Mouse (Mus musculus) CH12.LX (cell line): ENCODE measurements around the gene Pigx. TPM values are rescaled to one million over a fixed set of nuclear protein-coding genes. Genes with fewer than 3 reads are reported as not detected.

ENCODE experiments used
- DNase-seq: peaks from one replicate; pipeline ENCODE4 v3.0.0-alpha.2; 2013; ENCODE audit errors: extremely low read depth
- H3K27ac ChIP-seq: 2 replicates; pipeline ENCODE4 v1.5.1; 2012; ENCODE audit warnings: low read depth, mild to moderate bottlenecking, control low read depth, moderate library complexity; ENCODE audit not compliant: insufficient read depth
- H3K27me3 ChIP-seq: replicated peaks from 2 replicates; pipeline ENCODE3; 2012; ENCODE audit warnings: inconsistent platforms
- H3K36me3 ChIP-seq, 2 experiments: replicated peaks in 1 of 2; 2 replicates each; pipeline versions ENCODE3 to v1.6.1; 2012; ENCODE audit warnings: inconsistent platforms in 1 of 2, low read length in 1 of 2, mild to moderate bottlenecking in 1 of 2, mixed read lengths in 1 of 2, moderate library complexity in 1 of 2; ENCODE audit not compliant: control insufficient read depth in 1 of 2, insufficient read depth in 1 of 2
- H3K4me1 ChIP-seq, 2 experiments: 2 replicates each; pipeline ENCODE4 v1.6.1; 2012; ENCODE audit warnings: inconsistent platforms in 1 of 2, moderate library complexity in 1 of 2; ENCODE audit not compliant: insufficient read depth in 2 of 2, control insufficient read depth in 1 of 2
- H3K4me2 ChIP-seq: 2 replicates; pipeline ENCODE4 v1.6.1; 2012; ENCODE audit warnings: low read depth, mild to moderate bottlenecking, control low read depth; ENCODE audit not compliant: poor library complexity, insufficient read depth, severe bottlenecking
- H3K4me3 ChIP-seq, 3 experiments: fragments of 150-350 bp in 1 of 3; sonication (generic) in 1 of 3; replicated peaks in 1 of 3; 2 replicates each; pipeline versions ENCODE3 to v1.5.1; 2011 to 2012; ENCODE audit warnings: low read depth in 2 of 3, low read length in 2 of 3, mild to moderate bottlenecking in 2 of 3, moderate library complexity in 2 of 3, control low read depth in 1 of 3, improper control_type of control experiment in 1 of 3, inconsistent platforms in 1 of 3, mixed read lengths in 1 of 3; ENCODE audit not compliant: poor library complexity in 1 of 3
- H3K79me2 ChIP-seq: replicated peaks from 2 replicates; pipeline ENCODE4 v1.6.1; 2012; ENCODE audit warnings: mild to moderate bottlenecking, moderate library complexity; ENCODE audit not compliant: control insufficient read depth, poor library complexity, insufficient read depth, severe bottlenecking; ENCODE audit errors: extremely low read depth
- H3K9ac ChIP-seq: 2 replicates; pipeline ENCODE4 v1.6.1; 2012; ENCODE audit warnings: low read depth, mild to moderate bottlenecking, control low read depth, moderate library complexity; ENCODE audit not compliant: insufficient read depth
- H3K9me3 ChIP-seq: replicated peaks from 2 replicates; pipeline ENCODE3; 2012; ENCODE audit warnings: low read length, inconsistent platforms, mixed read lengths
- BHLHE40 ChIP-seq: IDR thresholded peaks from 2 replicates; pipeline ENCODE4 v1.6.1; 2011; ENCODE audit warnings: mild to moderate bottlenecking, low read depth, low read length, improper control_type of control experiment
- CHD2 ChIP-seq: IDR thresholded peaks from 2 replicates; pipeline ENCODE4 v1.6.1; 2011; ENCODE audit warnings: low read length, improper control_type of control experiment
- CTCF ChIP-seq, 2 experiments: IDR thresholded peaks in 1 of 2; conservative IDR thresholded peaks in 1 of 2; 2 replicates each; pipeline ENCODE4 v1.5.1; 2011 to 2012; ENCODE audit warnings: low read depth in 2 of 2, low read length in 2 of 2, improper control_type of control experiment in 1 of 2, inconsistent platforms in 1 of 2, mild to moderate bottlenecking in 1 of 2, moderate library complexity in 1 of 2
- E2F4 ChIP-seq: IDR thresholded peaks from 2 replicates; pipeline ENCODE4 v1.6.1; 2011; ENCODE audit warnings: low read depth, low read length, improper control_type of control experiment; ENCODE audit not compliant: insufficient replicate concordance
- ELF1 ChIP-seq: IDR thresholded peaks from 2 replicates; pipeline ENCODE4 v1.6.1; 2014; ENCODE audit warnings: low read depth, mild to moderate bottlenecking, inconsistent platforms, low read length, improper control_type of control experiment
- EP300 ChIP-seq: IDR thresholded peaks from 2 replicates; pipeline ENCODE4 v1.6.1; 2011; ENCODE audit warnings: low read length, improper control_type of control experiment
- ETS1 ChIP-seq: conservative IDR thresholded peaks from 2 replicates; pipeline ENCODE4 v1.6.1; 2012; ENCODE audit warnings: low read depth, mild to moderate bottlenecking, inconsistent platforms, low read length, improper control_type of control experiment, moderate library complexity
- GABPA ChIP-seq: IDR thresholded peaks from 2 replicates; pipeline ENCODE4 v1.6.1; 2012; ENCODE audit warnings: low read depth, low read length, improper control_type of control experiment, inconsistent platforms; ENCODE audit not compliant: insufficient replicate concordance
- HCFC1 ChIP-seq: IDR thresholded peaks from 2 replicates; pipeline ENCODE4 v1.6.1; 2012; ENCODE audit warnings: low read depth, mild to moderate bottlenecking, inconsistent platforms, low read length, improper control_type of control experiment
- IRF4 ChIP-seq: IDR thresholded peaks from 2 replicates; pipeline ENCODE4 v1.6.1; 2014; ENCODE audit warnings: low read depth, mild to moderate bottlenecking, inconsistent platforms, low read length, improper control_type of control experiment
- JUN ChIP-seq: IDR thresholded peaks from 2 replicates; pipeline ENCODE4 v1.6.1; 2011; ENCODE audit warnings: low read depth, mild to moderate bottlenecking, low read length, improper control_type of control experiment, moderate library complexity; ENCODE audit not compliant: insufficient read depth
- JUND ChIP-seq: conservative IDR thresholded peaks from 2 replicates; pipeline ENCODE4 v1.6.1; 2011; ENCODE audit warnings: low read depth, low read length, improper control_type of control experiment
- KAT2A ChIP-seq: IDR thresholded peaks from 2 replicates; pipeline ENCODE4 v1.6.1; 2012; ENCODE audit warnings: low read length, improper control_type of control experiment, inconsistent platforms; ENCODE audit not compliant: insufficient replicate concordance
- MAFK ChIP-seq: IDR thresholded peaks from 2 replicates; pipeline ENCODE4 v1.6.1; 2011; ENCODE audit warnings: low read length, improper control_type of control experiment; ENCODE audit not compliant: insufficient replicate concordance
- MAX ChIP-seq: IDR thresholded peaks from 2 replicates; pipeline ENCODE4 v1.6.1; 2011; ENCODE audit warnings: low read length, improper control_type of control experiment
- MAZ ChIP-seq: IDR thresholded peaks from 2 replicates; pipeline ENCODE4 v1.6.1; 2012; ENCODE audit warnings: low read depth, mild to moderate bottlenecking, inconsistent platforms, low read length, improper control_type of control experiment, moderate library complexity
- MEF2A ChIP-seq: IDR thresholded peaks from 2 replicates; pipeline ENCODE4 v1.6.1; 2014; ENCODE audit warnings: low read depth, mild to moderate bottlenecking, inconsistent platforms, low read length, improper control_type of control experiment, borderline replicate concordance
- MXI1 ChIP-seq: IDR thresholded peaks from 2 replicates; pipeline ENCODE4 v1.6.1; 2011; ENCODE audit warnings: mild to moderate bottlenecking, low read depth, low read length, improper control_type of control experiment
- MYC ChIP-seq: IDR thresholded peaks from 2 replicates; pipeline ENCODE4 v1.6.1; 2011; ENCODE audit warnings: low read depth, mild to moderate bottlenecking, improper control_type of control experiment, low read length
- NELFE ChIP-seq: IDR thresholded peaks from 2 replicates; pipeline ENCODE4 v1.6.1; 2011; ENCODE audit warnings: low read depth, low read length, improper control_type of control experiment
- NRF1 ChIP-seq: IDR thresholded peaks from 2 replicates; pipeline ENCODE4 v1.6.1; 2014; ENCODE audit warnings: low read depth, mild to moderate bottlenecking, inconsistent platforms, low read length, improper control_type of control experiment, moderate library complexity
- PAX5 ChIP-seq: IDR thresholded peaks from 2 replicates; pipeline ENCODE4 v1.6.1; 2012; ENCODE audit warnings: low read length, inconsistent platforms, mixed read lengths
- POLR2A ChIP-seq: IDR thresholded peaks from 2 replicates; pipeline ENCODE4 v1.6.1; 2011; ENCODE audit warnings: low read depth, mild to moderate bottlenecking, improper control_type of control experiment, low read length
- POLR2AphosphoS2 ChIP-seq: IDR thresholded peaks from 2 replicates; pipeline ENCODE4 v1.6.1; 2011; ENCODE audit warnings: low read depth, low read length, improper control_type of control experiment
- RAD21 ChIP-seq: IDR thresholded peaks from 2 replicates; pipeline ENCODE4 v1.6.1; 2011; ENCODE audit warnings: low read depth, mild to moderate bottlenecking, low read length, improper control_type of control experiment, moderate library complexity
- SMC3 ChIP-seq: IDR thresholded peaks from 2 replicates; pipeline ENCODE4 v1.6.1; 2011; ENCODE audit warnings: low read depth, low read length, improper control_type of control experiment
- TBP ChIP-seq: conservative IDR thresholded peaks from 2 replicates; pipeline ENCODE4 v1.6.1; 2011; ENCODE audit warnings: low read depth, low read length, improper control_type of control experiment
- TCF12 ChIP-seq: IDR thresholded peaks from 2 replicates; pipeline ENCODE4 v1.6.1; 2014; ENCODE audit warnings: low read depth, mild to moderate bottlenecking, inconsistent platforms, low read length, improper control_type of control experiment
- USF1 ChIP-seq: IDR thresholded peaks from 2 replicates; pipeline ENCODE4 v1.6.1; 2014; ENCODE audit warnings: low read depth, mild to moderate bottlenecking, inconsistent platforms, low read length, improper control_type of control experiment
- ZC3H11A ChIP-seq: IDR thresholded peaks from 2 replicates; pipeline ENCODE4 v1.6.1; 2012; ENCODE audit warnings: low read depth, mild to moderate bottlenecking, inconsistent platforms, low read length, improper control_type of control experiment
- ZKSCAN1 ChIP-seq: IDR thresholded peaks from 2 replicates; pipeline ENCODE4 v1.6.1; 2012; ENCODE audit warnings: low read depth, inconsistent platforms, low read length, improper control_type of control experiment, borderline replicate concordance
- ZMIZ1 ChIP-seq: IDR thresholded peaks from 2 replicates; pipeline ENCODE4 v1.6.1; 2012; ENCODE audit warnings: low read depth, mild to moderate bottlenecking, inconsistent platforms, low read length, improper control_type of control experiment
- ZNF384 ChIP-seq: IDR thresholded peaks from 2 replicates; pipeline ENCODE4 v1.6.1; 2012; ENCODE audit warnings: low read depth, low read length, improper control_type of control experiment, inconsistent platforms
- dilution Hi-C: fragments of 300-500 bp; cut with MboI; formaldehyde crosslinking; loops from 2 replicates; pipeline ENCODE4 v1.14.3; 2020; ENCODE audit warnings: low sequenced_read_pairs; ENCODE audit not compliant: extremely low pct_unique_long_range_greater_than_20kb, extremely low pct_ligation_motif_present
- in situ Hi-C: fragments of 300-500 bp; cut with MboI; formaldehyde crosslinking; loops from 3 replicates; pipeline ENCODE4 v1.14.3; 2019; ENCODE audit warnings: low sequenced_read_pairs, low pct_ligation_motif_present, low pct_unique_long_range_greater_than_20kb, mixed read lengths
- polyA plus RNA-seq: library from polyadenylated mRNA; unstranded; fragments of >175 nt; gene quantifications from 2 replicates; pipeline ENCODE4 v1.2.1, GENCODE M21; 2012; ENCODE audit warnings: low read depth; ENCODE audit not compliant: insufficient read length
- total RNA-seq, 2 experiments: library from RNA; depleted of rRNA; stranded (reverse); fragments of 300-350 nt in 1 of 2; fragments of >200 nt in 1 of 2; gene quantifications; 2 replicates each; pipeline ENCODE4 v1.2.3; 2012 to 2014

Gene Pigx
- total and polyA plus RNA-seq, 3 experiments: 48.1 to 83.0 (median 48.1) TPM

GRCm38 (mm10) chr16:32130190-32130826 is 30.8 kb upstream of the Pigx start (continued):
- peak; percentile 52; the same call in 1 of the 2 replicates for TF ChIP-seq MAZ
- peak; percentile 83 for TF ChIP-seq NELFE
- TF ChIP-seq ZMIZ1: peak; percentile 71; the same call in 1 of the 2 replicates
- peak; percentile 67; the same call in 1 of the 2 replicates for TF ChIP-seq EP300
- no peak for TF ChIP-seq SMC3
- peak; percentile 92 for TF ChIP-seq CHD2
- TF ChIP-seq RAD21: no peak; the same call in 1 of the 2 replicates
- TF ChIP-seq MAFK: peak; percentile 84; the same call in 1 of the 2 replicates
- TF ChIP-seq TCF12: peak; percentile 84
- TF ChIP-seq GABPA: no peak
- 0 out of 2 replicates have a peak, but pooled peaks have one; percentile 24 for TF ChIP-seq NRF1
- TF ChIP-seq TBP: peak; percentile 82

GRCm38 (mm10) chr16:32129449-32130189 is 30.1 kb upstream of the Pigx start:
- Histone ChIP-seq H3K36me3 (peaks cover 0 to 3% of the 10 kb centered on the region in 2 experiments), H3K4me2 (peak overlapping the region; percentile 84), H3K27ac (peak overlapping the region; percentile 39), H3K9me3 (no peaks in the 10 kb centered on the region), H3K4me1 (peaks cover 18 to 53% of the 10 kb centered on the region in 2 experiments), H3K27me3 (peaks cover 2% of the 10 kb centered on the region), H3K4me3 (peak overlapping the region; percentile 50 to 61 (median 52)), H3K9ac (peak overlapping the region; percentile 83), H3K79me2 (no peaks in the 10 kb centered on the region)
- DNase-seq: peak; percentile 47
- in situ Hi-C loops: loop anchor here (5.0 kb wide), 1 partner anchor 33 kb away; no protein-coding TSS in a partner anchor
- dilution Hi-C loops: no loop called here
- TF ChIP-seq MAX (peak; percentile 69; the same call in 1 of the 2 replicates), MXI1 (no peak), JUND (0 out of 2 replicates have a peak, but pooled peaks have one; percentile 6), KAT2A (no peak), ZKSCAN1 (no peak), PAX5 (no peak), E2F4 (no peak), MYC (peak; percentile 61), POLR2AphosphoS2 (0 out of 2 replicates have a peak, but pooled peaks have one; percentile 7), ZNF384 (no peak), CHD2 (0 out of 2 replicates have a peak, but pooled peaks have one; percentile 14), GABPA (no peak), ETS1 (no peak), HCFC1 (no peak), MEF2A (no peak), POLR2A (peak; percentile 37; the same call in 1 of the 2 replicates), MAZ (0 out of 2 replicates have a peak, but pooled peaks have one; percentile 5), CTCF (conservative IDR thresholded peaks at IDR 0.05 in 1 of 2, IDR thresholded peaks at IDR 0.05 in 1 of 2; ENCODE audit: low read depth in 2 of 2, low read length in 2 of 2) (no peak), IRF4 (no peak), BHLHE40 (no peak; the same call in 1 of the 2 replicates), ELF1 (no peak), NELFE (no peak; the same call in 1 of the 2 replicates), ZMIZ1 (peak; percentile 38; the same call in 1 of the 2 replicates), EP300 (peak; percentile 49), ZC3H11A (no peak), USF1 (no peak), SMC3 (no peak), JUN (no peak), TBP (peak; percentile 58; the same call in 1 of the 2 replicates)
